Mouse (Mus musculus): ENCODE data around the gene Stk38.

DNA sequence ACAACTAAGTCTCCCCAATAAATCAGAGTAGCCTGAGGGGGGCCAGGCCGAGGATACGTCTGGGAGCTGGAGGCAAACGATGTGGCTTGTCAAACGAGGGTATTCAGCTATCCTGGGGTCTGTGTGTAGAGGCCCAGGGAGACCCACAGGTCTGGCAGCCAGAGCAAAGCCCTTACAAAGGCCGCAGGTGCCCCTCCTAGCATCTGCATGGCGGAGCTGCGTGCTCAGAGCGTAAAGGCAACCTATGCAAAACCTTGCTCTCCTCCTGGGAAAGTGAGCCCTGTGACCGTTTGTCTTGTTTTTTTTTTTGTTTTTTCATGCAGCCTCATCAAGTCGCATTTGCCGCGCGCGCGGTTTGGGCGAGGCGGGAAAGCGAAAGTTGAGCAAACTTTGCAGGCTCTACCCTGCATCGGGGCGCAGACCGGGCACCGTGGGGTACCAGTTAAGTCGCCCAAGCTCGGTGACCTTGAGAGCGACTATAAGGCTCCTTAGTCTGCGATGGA, 24.0 kb upstream of the Stk38 start:
- TF ChIP-seq CTCF (IDR thresholded peaks at IDR 0.05; ENCODE audit: borderline replicate concordance, insufficient read depth, low read depth, low read length) (no peak), POLR2A (IDR thresholded peaks at IDR 0.05; ENCODE audit: borderline replicate concordance, insufficient read depth, low read length) (no peak)
